Mouse (Mus musculus): ENCODE data around the gene Tmem238l.

Tmem238l gene

DNA sequence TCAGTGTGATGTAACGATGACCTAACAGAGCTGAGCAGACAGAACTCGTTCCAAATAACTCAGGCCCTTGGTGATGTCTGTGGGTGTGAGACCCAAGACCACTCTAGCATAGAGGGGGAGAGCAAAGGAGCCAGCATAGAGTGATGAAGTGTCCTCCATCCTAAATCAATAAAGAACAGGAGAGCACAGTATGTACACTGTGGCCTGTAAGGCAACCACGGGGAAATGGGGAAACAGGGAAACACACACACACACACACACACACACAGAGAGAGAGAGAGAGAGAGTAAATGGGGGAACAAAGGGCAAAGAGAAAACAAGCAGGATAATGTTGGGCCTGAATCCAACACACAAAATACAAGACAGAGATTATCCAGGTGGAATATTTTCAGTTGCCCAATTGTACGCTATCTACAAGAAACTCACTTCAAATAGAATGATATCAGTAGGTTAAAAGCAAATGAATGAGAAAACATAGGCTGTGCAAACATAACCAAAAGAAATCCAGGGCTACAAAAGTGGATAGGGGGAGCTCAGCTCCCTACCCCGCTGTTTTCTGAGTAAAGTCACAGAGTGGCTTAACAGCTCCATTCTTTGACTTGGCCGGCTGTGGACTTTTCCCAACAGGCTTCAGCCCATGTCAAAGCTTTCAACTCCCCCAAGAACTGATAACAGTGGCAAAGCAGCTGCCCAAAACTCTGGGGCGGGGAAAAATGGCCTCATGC, 19.3 kb downstream of the Tmem238l start:
- in situ Hi-C loops (cut with MseI, MboI), result no loop called here

DNA sequence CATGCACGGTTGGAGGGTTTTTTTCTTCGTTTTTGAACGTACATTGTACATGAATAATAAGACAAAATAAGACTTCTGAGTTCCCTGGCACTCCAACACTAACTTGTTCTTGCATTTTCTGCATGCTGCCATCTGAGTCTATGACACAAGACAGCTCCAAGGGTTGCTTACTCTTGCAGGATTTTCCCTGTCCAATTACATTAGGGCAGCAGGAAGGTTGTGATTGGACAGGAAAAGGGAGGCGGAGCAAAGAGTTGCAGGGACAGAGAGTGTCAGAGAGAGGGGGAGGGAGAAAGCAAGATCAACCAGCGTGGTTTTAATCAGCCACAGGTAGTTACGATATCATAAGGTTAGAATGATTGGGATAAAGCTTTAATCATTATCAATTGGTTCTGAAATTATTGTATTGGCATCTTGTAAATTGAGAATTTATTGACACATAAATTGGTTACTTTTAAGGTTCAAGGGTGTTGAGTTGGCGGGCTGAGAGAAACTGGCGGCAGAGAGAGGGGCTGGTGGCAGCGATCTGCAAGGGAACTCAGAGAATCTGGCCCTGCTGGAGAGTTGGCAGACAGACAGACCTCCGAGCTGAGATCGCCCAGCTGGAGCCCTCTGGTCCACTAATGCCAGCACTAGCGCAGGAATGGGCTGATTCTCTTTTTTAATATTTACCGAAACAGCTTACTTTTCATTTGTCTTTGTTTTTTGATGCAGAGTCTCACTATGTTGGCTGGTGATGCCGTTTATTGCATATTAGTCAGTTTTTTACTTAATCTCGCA, 25.1 kb downstream of the Tmem238l start:
- in situ Hi-C loops (cut with MseI, MboI), result loop anchor here (5.0 kb wide), 2 partner anchors 69 to 74 kb away; partner anchors contain the start of gene Pirt (in 1 of the 2)

- in situ Hi-C loops (cut with MseI, MboI), result loop anchor here (5.0 kb wide), 2 partner anchors 70 to 75 kb away; partner anchors contain the start of gene Pirt (in 1 of the 2)
Observed at GRCm38 (mm10) chr11:66982794-66983193, 26.4 kb downstream of the Tmem238l start.

- in situ Hi-C loops (cut with MseI, MboI), result loop anchor here (5.0 kb wide), 2 partner anchors 71 to 76 kb away; partner anchors contain the start of gene Pirt (in 1 of the 2)
Observed at GRCm38 (mm10) chr11:66983422-66984164, 27.2 kb downstream of the Tmem238l start.

- in situ Hi-C loops (cut with MseI, MboI), result loop anchor here (5.0 kb wide), 2 partner anchors 72 to 77 kb away; partner anchors contain the start of gene Pirt (in 1 of the 2)
Observed at GRCm38 (mm10) chr11:66984165-66985135, 28.0 kb downstream of the Tmem238l start.

DNA sequence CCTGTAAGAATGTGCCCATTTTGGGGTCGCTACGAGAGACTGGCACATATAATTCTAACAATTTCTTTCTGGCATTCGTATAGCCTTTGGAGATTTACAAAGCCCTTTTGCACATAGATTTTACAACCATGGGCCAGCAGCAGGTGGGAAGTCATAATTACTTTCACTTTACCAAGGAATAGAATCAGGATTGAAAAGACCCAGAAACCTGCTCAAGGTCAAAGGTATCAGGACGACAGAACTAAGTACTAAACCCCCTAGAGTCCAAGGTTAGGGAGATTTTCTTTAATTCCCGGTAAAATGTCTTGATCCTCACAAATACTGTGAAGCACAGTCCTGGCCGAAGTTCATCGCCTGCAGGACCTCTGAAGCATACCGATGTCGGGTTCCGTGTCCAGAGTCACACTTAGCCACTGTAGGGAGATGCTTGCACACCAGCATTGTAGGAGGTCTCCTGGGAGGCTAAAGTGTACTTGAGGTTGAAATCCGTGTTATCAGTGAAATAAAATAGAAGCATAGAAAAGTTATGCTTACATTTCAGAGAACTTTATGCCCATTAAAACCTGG, 28.8 kb downstream of the Tmem238l start:
- in situ Hi-C loops (cut with MseI, MboI), result no loop called here

- in situ Hi-C loops (cut with MseI, MboI), result no loop called here
Observed at GRCm38 (mm10) chr11:66992150-66992549, 35.7 kb downstream of the Tmem238l start.

GRCm38 (mm10) chr11:66993674-66994073, 37.2 kb downstream of the Tmem238l start:
- in situ Hi-C loops (cut with MseI, MboI), result no loop called here

GRCm38 (mm10) chr11:66996446-66996845, 40.0 kb downstream of the Tmem238l start:
- in situ Hi-C loops (cut with MseI, MboI), result no loop called here

- in situ Hi-C loops (cut with MseI, MboI), result no loop called here
Observed at GRCm38 (mm10) chr11:66998467-66999403, 42.3 kb downstream of the Tmem238l start.

- in situ Hi-C loops (cut with MseI, MboI), result no loop called here
Observed at GRCm38 (mm10) chr11:67000671-67001070, 44.2 kb downstream of the Tmem238l start.

GRCm38 (mm10) chr11:67001717-67002116, 45.3 kb downstream of the Tmem238l start:
- in situ Hi-C loops (cut with MseI, MboI), result no loop called here

GRCm38 (mm10) chr11:67002911-67003310, 46.5 kb downstream of the Tmem238l start:
- in situ Hi-C loops (cut with MseI, MboI), result no loop called here

GRCm38 (mm10) chr11:67007961-67008360, 51.5 kb downstream of the Tmem238l start:
- in situ Hi-C loops (cut with MseI, MboI), result no loop called here

DNA sequence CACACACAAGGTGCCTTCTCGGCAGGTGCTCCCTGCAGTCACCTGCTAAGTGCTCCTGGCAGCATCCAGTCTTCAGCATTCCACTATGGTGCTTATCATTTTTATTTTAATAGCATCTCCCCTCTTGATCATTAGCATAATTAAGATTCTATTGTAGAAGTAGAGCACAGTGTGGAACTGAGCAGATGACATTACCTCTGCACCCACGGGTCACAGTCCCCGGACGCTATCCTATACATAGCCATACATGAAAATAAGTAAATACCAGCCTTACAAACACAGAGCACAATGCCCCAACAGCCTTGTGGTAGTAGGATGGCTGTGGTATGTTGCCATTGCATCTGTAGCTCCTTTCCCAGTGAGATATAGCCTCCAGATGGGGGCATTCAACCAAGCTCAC, 52.1 kb downstream of the Tmem238l start:
- in situ Hi-C loops (cut with MseI, MboI), result no loop called here

GRCm38 (mm10) chr11:67010430-67010829, 54.0 kb downstream of the Tmem238l start:
- in situ Hi-C loops (cut with MseI, MboI), result loop anchor here in 1 of 2 experiments (5.0 kb wide), 1 partner anchor 103 kb away; no protein-coding TSS in a partner anchor

DNA sequence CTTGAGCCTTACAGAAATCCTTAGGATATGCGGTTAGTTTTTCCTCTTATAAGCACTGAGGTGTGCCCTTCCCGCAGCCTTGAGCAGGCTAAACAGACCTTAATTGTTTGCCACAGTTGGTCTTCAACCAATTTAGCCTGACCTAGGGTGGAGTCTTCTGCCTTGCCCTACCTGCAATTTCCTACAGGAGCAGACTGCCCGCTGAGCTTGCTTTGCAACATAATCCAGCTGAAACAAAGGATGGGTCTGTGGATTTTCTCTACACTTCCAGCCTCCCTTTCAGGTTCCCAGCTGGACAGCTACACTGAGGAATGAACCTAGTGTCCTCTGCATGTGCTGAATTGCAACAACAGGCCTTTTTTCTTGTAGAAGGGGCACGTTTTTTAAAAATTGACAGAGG, 55.2 kb downstream of the Tmem238l start:
- in situ Hi-C loops (cut with MseI, MboI), result loop anchor here in 1 of 2 experiments (5.0 kb wide), 1 partner anchor 104 kb away; no protein-coding TSS in a partner anchor
